Mouse (Mus musculus): ENCODE data around the gene Dhx32.
A peak's percentile ranks its signal among the peaks of the same experiment; 100 is the strongest.

Gene Dhx32

GRCm38 (mm10) chr7:133768517-133768916 lies 14.0 kb downstream of the Dhx32 start:
- no peak for DNase-seq (ENCODE audit: low spot score)

DNA sequence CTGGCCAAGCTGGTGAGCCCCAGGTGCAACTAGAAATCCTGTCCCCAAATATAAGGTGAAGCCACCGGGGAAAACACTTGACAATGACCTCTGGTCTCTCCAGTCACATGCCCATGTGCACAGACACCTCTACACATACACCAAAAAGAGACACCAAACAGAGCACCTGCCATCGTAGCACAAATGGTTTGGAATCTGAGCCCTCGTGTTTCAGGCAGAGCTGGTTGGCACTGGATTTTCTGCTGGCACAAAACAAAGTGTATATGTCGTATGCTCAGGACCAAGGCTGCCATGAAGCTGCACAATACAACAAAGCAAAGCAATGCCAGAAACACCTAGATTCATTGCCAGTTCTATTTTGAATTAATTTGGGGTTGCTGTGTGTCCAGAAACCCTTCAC lies 14.5 kb downstream of the Dhx32 start:
- DNase-seq (ENCODE audit: low spot score) = no peak

DNA sequence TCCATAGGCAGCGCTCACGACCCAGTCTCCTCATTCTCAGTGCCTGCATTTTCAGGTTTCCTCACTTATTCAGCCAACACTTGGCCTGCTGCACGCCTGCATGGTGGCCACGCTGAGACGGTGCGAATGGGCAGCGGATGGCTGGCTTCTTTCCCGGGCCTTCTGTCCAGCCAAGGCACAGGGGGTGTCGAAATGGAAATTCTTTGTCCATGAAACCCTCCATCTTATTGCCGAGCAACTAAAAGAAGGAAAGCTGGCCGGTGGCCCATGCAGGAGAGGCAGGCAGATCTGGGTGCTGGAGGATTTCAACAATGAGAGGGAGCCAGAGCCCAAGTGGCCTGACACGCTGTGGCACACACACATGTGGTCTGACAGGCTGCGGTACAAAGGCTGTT lies 16.7 kb downstream of the Dhx32 start:
- peak; percentile 38 for DNase-seq (ENCODE audit: low spot score)

- no peak for DNase-seq (ENCODE audit: low spot score)
These were observed 17.2 kb downstream of the Dhx32 start for GRCm38 (mm10) chr7:133765240-133765848.

- no peak for DNase-seq (ENCODE audit: low spot score)
These were observed 18.1 kb downstream of the Dhx32 start for GRCm38 (mm10) chr7:133764425-133764824.

DNA sequence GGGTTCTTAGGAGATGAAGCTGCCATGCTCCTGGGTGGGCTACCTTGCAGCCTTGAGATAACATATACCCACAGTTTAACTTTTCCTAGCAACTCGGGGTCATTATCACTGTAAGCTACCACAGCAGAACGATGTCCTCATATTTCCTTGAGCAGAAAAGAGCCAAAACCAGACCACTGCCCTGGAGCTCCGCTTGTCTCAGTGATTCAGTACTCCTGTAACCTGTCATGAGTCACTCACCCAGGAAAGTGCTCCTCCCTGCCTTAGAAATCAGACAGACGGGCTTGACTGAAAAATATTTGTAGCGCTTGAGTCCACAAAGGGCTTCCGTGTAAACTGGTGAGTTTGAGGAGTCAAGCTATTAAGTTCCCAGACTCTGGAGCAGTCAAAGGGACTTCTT lies 19.8 kb downstream of the Dhx32 start:
- DNase-seq (ENCODE audit: low spot score) = no peak

DNA sequence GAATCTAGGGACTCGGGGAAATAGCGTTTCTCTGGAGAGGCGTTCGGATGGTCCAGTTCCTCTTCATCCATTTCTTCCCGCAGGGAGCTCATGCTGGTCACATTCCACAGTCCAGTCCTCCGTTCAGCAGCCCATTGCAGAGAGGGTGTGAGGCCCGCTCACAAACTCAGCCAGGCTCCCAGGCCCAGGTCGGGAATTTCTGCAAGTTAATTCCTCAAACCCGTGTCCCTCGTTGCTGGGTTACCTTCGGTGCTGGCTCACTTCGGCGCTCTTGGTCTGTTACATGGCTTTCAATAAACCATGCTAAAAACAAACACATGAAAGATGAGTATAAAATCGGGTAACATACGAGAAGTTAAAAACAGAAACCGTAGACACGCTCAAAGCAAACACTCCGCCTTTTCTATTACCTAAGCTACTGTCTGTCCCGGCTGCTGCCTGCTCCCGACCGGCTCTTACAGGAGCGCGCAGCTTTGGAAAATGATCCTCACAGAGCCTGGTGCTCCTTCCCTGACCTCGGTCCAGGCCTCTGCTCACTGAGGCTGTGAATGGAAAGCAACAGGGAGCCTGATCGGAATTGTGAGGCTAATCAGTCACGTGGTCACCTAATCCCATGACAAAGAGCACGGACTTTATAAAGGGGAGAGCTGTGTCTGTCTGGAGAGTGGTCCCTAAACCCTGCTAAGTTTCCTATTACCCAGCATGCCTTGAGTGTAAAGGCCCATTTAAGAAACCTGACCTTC lies 22.7 kb downstream of the Dhx32 start:
- no peak for DNase-seq (ENCODE audit: low spot score)

GRCm38 (mm10) chr7:133758716-133759115 lies 23.8 kb downstream of the Dhx32 start:
- no peak for DNase-seq (ENCODE audit: low spot score)

DNA sequence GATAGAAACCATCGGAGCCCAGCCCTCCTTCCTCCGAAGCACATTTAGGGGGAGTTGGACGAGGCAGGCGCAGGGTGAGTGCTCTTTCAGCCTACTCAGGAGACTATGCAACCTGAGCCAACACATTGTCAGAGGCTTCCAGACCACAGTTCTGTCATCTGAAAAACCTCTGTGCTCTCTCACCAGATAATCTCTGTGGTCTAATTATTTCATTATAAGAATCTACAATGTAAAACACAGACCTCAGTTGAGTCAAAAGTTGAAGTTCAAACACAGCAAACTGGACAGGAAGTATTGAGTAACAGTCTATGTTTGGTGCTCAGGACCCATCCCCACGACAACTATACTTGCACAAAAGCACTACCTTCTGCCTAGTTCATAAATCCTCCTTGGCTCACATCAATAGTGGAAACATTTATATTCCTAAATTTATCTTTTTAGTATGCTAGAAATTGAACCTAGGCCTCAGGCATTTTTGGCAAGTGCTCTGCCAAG lies 24.5 kb downstream of the Dhx32 start:
- DNase-seq (ENCODE audit: low spot score) = no peak

DNA sequence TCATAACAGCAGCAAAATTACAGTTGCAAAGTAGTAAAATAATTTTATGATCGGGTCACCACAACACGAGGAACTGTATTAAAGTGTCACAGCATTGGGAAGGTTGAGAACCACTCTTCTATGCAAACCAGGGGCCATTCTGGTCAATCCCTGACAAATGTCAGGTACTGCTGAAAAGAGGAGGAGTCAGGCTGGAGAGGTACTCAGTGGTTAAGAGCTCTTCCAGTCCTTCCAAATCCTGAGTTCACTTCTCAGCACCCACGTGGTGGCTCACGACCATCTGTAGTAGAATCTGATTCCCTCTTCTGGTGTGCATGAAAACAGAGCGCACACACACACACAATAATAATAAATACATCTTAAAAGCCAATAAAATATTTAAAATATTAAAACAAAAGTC lies 31.4 kb downstream of the Dhx32 start:
- DNase-seq (ENCODE audit: low spot score) = no peak

DNA sequence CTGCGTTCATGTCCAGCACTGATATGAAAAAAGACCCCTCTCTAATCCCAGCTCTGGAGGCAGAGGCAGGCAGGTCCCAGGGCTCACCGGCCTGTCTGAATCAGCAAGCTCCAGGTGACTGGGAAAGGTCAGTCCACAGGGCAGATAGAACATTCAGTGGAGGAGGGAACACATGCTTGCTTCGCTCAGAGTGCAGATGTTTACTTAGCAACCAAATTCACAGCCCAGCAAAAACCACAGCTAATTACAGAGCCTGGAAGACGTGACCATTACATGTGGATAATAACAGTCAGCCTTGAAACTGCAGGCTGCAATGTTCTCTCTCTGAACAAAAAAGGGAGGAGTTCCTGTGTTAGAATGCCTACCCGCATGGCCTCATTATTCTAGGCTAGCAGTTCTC lies 31.9 kb downstream of the Dhx32 start:
- no peak for DNase-seq (ENCODE audit: low spot score)

DNA sequence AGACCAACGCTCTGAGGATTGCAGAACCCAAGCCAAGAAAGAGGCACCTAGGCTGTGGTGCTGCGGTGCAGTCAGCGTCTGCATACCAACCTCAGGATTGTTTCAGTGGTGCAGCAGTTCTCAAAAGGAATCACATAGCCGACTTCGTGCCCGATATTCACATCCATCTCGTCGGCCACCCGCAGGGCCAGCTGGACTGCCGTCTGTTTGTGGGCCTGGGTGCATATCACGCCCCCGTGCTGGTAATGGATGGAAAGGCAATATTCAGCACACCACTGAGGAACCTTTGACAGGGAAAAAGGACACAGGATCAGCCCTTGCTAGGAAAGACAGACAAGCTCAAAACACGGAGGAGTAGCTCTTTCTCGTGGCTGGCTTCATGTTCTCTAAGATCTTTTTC lies 33.8 kb downstream of the Dhx32 start:
- no peak for DNase-seq (ENCODE audit: low spot score)

DNA sequence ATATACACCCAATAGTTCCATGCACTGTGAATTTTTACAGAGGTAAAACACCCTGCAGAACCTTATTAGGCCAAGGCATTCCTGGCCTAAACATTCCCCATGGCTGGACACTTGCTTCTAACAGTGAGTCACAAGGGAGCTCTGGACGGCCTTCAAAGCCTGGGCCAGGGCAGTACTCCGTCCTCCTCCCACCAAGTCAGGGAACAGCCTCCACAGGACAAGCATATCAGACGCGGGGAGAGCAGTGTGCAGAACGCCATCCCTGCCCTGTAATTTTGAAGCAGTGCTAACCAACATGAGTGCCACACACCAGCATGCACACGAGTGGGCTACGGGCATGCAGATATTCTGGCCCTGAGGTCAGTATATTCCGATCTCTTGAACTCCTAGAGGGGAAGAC lies 35.2 kb downstream of the Dhx32 start:
- peak; percentile 54 for DNase-seq (ENCODE audit: low spot score)

- no peak for DNase-seq (ENCODE audit: low spot score)
These were observed 37.8 kb downstream of the Dhx32 start for GRCm38 (mm10) chr7:133744701-133745100.

DNA sequence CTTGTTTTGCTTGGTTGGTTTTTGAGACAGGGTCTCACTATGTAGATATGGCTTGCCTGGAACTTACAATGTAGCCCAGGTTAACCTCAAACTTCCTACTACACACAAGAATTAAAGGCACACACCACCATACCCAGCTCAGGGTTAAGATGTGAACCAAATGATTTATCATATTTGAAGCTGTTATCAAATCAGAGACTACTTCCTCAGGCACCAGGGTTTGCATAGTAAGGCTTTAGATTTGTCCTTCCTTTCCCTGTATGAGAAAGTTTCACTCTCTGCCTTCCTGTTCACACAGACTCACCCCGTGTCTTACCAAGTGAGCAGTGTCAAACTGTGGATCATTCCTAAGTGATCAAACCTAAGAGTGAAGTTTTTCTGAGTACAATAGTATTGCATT lies 38.3 kb downstream of the Dhx32 start:
- DNase-seq (ENCODE audit: low spot score) = no peak

GRCm38 (mm10) chr7:133743611-133744010 lies 38.9 kb downstream of the Dhx32 start:
- no peak for DNase-seq (ENCODE audit: low spot score)

DNA sequence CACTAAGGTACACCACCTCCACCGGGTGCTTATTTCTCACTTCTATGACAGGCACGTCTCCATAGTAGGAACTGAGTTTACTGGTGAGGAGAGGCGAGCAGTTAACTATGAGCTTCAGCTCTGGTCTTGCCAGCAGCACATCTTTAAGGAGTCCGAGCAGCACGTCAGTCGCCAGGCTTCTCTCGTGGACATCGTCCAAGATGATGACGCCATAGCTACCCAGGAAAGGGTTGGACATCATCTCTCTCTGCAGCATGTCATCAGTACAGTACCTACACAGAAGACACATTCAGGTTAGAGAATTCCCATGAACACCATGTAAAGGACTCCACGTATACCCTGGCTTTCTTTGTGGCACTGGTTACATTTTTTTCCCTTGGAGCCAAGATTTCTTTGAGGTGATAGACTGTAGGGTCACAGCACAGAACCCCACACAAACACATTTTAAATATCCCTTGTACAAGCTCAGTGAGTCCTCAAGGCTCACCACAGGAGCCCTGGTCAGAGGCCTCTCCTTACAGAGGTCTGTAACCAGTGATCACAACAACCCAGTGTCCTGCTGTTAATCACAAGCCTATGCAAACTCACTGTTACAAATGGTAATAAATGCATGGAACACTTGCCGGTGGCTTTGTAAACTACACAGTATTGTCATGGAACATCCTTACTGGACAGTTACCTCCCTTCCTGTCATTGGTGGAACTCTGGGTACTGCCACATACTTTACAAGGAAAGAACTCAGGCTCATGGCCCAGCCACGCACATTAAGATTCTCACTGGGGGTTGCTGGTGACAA lies 39.8 kb downstream of the Dhx32 start:
- no peak for DNase-seq (ENCODE audit: low spot score)

DNA sequence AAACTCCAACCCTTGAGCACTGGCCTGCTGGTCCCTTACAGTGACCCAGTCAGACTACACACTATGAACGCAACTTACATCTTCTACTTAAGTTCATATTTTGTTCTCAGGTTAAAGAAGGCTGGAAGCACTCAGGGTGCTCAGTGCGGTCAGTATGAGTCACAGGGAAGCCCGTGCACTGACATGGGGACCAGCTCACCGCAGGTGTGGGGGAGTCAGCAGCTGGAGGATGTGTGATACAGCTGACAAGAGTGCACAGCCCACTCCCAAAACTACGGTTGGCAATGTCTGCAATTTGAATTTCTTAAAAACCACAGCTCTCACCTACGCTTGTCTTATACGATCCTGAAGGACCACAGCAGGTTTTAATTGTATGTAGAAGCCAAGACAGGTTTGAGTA lies 42.0 kb downstream of the Dhx32 start:
- no peak for DNase-seq (ENCODE audit: low spot score)

DNA sequence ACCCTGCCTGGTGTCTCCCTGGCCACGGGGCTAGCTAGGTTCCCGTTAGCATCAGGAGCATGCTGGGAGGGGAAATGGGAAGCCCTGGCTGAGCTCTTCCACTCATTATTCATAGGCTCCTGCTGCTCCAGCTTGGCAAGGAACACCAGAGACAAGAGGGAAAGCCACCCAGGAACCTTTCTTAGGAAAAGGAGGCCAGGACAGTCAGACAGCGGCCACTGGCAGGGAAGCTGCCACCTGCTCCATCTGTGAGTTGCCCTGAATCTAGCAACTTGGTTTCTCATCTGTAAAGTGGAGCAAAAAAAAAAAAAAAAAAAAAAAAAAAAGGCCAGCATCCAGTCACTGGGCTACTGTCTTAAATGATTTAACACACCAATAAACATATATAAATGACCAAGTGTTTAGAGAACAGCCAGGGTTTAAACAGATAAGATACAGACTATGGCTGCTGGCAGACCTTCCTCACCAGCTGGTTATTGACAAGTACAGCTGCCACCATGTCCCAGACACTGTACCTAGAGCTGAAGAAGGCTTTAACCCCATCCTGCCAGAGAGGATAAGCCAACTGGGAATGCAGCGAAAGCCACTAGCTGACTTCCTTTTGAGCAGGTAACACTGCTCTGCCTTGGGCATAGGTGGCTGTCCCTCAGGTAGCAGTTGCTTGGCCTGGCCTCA lies 50.4 kb downstream of the Dhx32 start:
- no peak for DNase-seq (ENCODE audit: low spot score)

DNA sequence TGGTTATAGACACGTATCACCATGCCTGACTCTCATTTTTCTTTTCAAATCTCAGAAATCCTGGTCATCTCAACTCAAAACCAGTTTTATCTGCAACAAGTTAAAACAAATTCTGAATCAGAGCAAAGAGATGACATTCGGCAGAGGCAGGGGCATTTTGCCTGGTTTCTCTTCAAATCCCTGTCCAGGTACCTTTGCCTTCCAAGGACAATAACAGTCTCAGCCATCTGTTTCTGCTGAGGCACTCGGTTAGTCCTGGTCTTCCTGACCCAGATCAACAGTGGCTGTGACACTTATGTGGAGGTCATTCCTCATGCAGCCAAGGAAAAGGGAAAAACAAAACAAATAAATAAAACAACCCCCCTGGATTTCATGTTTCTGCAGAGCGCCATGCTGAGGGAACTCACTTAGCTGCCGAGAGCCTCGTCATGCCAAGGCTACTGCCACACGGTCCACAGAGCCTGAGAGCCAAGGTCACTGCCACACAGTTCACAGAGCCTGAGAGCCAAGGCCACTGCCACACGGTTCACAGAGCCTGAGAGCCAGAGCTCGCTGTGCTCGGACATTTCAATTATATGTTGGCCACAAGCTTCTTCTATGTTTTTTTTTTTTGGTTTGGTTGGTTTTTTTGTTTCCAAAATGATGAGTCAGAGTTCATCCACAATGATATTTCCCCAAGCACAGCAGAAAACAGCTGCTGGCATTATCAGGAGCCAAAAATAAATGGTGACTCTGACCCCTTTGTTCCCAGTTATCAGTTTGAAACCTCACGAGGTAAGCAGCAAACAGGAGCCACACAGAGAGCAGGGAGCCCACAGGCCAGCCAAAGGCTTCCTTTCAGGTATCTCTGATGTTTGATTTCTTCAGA lies 52.0 kb downstream of the Dhx32 start:
- DNase-seq (ENCODE audit: low spot score) = peak; percentile 31

- no peak for DNase-seq (ENCODE audit: low spot score)
These were observed 53.2 kb downstream of the Dhx32 start for GRCm38 (mm10) chr7:133729351-133729750.

All from ovary, adult 18-20 months (tissue).